In the genomic region with DNA sequence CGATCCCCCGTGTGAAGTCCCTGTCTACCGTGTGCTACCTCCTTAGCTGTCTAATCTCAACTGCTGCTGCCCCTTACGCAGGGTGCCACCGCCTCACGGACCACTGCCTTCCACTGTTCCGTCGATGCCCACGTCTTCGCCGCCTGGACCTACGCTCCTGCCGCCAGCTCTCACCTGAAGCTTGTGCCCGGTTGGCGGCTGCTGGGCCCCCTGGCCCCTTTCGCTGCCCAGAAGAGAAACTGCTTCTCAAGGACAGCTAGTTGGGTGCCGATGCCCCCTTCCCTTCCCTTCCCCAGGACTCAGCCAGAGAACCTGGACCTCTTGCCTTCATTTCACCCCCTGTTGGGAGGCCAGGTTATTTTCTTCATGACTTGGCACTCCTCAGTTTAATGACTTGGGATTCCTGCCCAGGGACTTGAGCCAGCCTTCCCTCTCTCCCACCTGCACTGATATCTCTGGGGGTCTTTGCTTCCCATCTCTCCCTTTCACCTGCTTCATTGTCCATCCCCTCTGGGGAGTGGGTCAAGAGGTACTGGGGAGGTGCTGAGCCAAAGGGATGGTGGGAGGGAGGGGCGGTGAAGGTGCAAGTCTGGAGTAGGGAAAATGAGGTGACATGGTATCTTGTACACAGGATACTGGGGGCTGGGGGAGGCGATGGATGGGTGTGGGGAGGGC, we compare ENCODE assay signal across 10 mouse cellular contexts. TPM values are rescaled to one million over a fixed set of nuclear protein-coding genes. Genes with fewer than 3 reads are reported as not detected.
A peak's percentile ranks its signal among the peaks of the same experiment; 100 is the strongest.
DNase-seq lines count a peak whose midpoint lies in the region; ATAC-seq and TF ChIP-seq lines count a peak whose summit lies in the region.
"Had no signal": no experiment of that assay in that cellular context is flagged by ENCODE, and none has a peak within 500 bp of the region (broad histone marks: within the 10 kb centered on the region; RNA-seq: fewer than 3 reads in every experiment).

No protein-coding gene starts in this region.

- H3K4me3 ChIP-seq in lung, embryonic 14.5 days (ENCODE audit: low read depth, low read length): no peak overlapping the region
- H3K4me3 ChIP-seq in embryonic facial prominence, embryonic 10.5 days: peak overlapping the region; percentile 77; the same call in 1 of the 2 replicates
- peak overlapping the region; percentile 67 for H3K4me3 ChIP-seq in liver, embryonic 12.5 days
- H3K4me3 ChIP-seq: hindbrain, embryonic 15.5 days had no signal

- no peak for TF ChIP-seq CTCF in lung, embryonic 14.5 days (IDR thresholded peaks at IDR 0.05; ENCODE audit: low read depth)

- no peak overlapping the region; the same call in 1 of the 2 replicates for H3K9ac ChIP-seq in lung, embryonic 14.5 days
- peak overlapping the region; percentile 76 for H3K9ac ChIP-seq in liver, embryonic 12.5 days
- H3K9ac ChIP-seq: hindbrain, embryonic 15.5 days had no signal

- peak; percentile 27 for DNase-seq in cerebellum, adult 8-10 months
- DNase-seq in cerebellum, postnatal 4 days (ENCODE audit: low spot score in 2 of 2): no peak
- DNase-seq in lung, embryonic 14.5 days: no peak
- no peak for DNase-seq in lung, postnatal 10 days
- no peak for DNase-seq in embryonic facial prominence, embryonic 10.5 days (ENCODE audit: low spot score)
- no peak for DNase-seq in thymus, postnatal 14 days
- no peak for DNase-seq in thymus, postnatal 0 days (ENCODE audit: low spot score)

- 0 out of 2 replicates have a peak overlapping the region, but pooled peaks have one; percentile 12 for H3K27ac ChIP-seq in lung, embryonic 14.5 days (ENCODE audit: low read depth)
- 0 out of 2 replicates have a peak overlapping the region, but pooled peaks have one; percentile 37 for H3K27ac ChIP-seq in embryonic facial prominence, embryonic 10.5 days (replicated peaks)
- peak overlapping the region; percentile 96 for H3K27ac ChIP-seq in liver, embryonic 12.5 days

- H3K9me3 ChIP-seq in lung, embryonic 14.5 days (ENCODE audit: low read depth, low read length): no peaks in the 10 kb centered on the region
- no peaks in the 10 kb centered on the region for H3K9me3 ChIP-seq in embryonic facial prominence, embryonic 10.5 days
- no peaks in the 10 kb centered on the region for H3K9me3 ChIP-seq in liver, embryonic 12.5 days (replicated peaks)
- H3K9me3 ChIP-seq: hindbrain, embryonic 15.5 days had no signal

- no peak for ATAC-seq in lung, embryonic 14.5 days (ENCODE audit: insufficient read depth)
- peak; percentile 53 for ATAC-seq in liver, embryonic 12.5 days

- 0 out of 2 replicates have a peak, but pooled peaks cover 7% of the 10 kb centered on the region for H3K4me1 ChIP-seq in lung, embryonic 14.5 days (ENCODE audit: insufficient read depth)
- peaks cover 39% of the 10 kb centered on the region for H3K4me1 ChIP-seq in embryonic facial prominence, embryonic 10.5 days
- peaks cover 73% of the 10 kb centered on the region for H3K4me1 ChIP-seq in liver, embryonic 12.5 days

- peaks cover 54% of the 10 kb centered on the region for H3K36me3 ChIP-seq in lung, embryonic 14.5 days (ENCODE audit: insufficient read depth)
- peaks cover 57% of the 10 kb centered on the region for H3K36me3 ChIP-seq in embryonic facial prominence, embryonic 10.5 days (replicated peaks)
- peaks cover 44% of the 10 kb centered on the region for H3K36me3 ChIP-seq in liver, embryonic 12.5 days

- peak overlapping the region; percentile 25; the same call in 1 of the 2 replicates for H3K4me2 ChIP-seq in lung, embryonic 14.5 days
- peak overlapping the region; percentile 86 for H3K4me2 ChIP-seq in liver, embryonic 12.5 days
- H3K4me2 ChIP-seq: hindbrain, embryonic 15.5 days had no signal

- WGBS in lung, embryonic 14.5 days: 89% methylated on average over 19 of the region's 19 CpGs
- WGBS in embryonic facial prominence, embryonic 10.5 days: 92% methylated on average over 19 of the region's 19 CpGs
- WGBS in liver, embryonic 12.5 days (ENCODE audit: insufficient replicate concordance): 52% methylated on average over 19 of the region's 19 CpGs

- H3K27me3 ChIP-seq in lung, embryonic 14.5 days (ENCODE audit: insufficient read depth, low read length): no peaks in the 10 kb centered on the region
- no peaks in the 10 kb centered on the region for H3K27me3 ChIP-seq in embryonic facial prominence, embryonic 10.5 days (replicated peaks; ENCODE audit: low read depth, poor library complexity, severe bottlenecking)
- H3K27me3 ChIP-seq in liver, embryonic 12.5 days (replicated peaks): no peaks in the 10 kb centered on the region
- H3K27me3 ChIP-seq: hindbrain, embryonic 15.5 days had no signal

RNA-seq across cellular contexts. Expression of a gene that starts 1.8 kb away (rescaled TPM):
- 19.2 and 21.8 TPM in 2 replicates for polyA plus RNA-seq in lung, embryonic 14.5 days (2014; fragmentation: Nextera tagmentation; extraction: Ambion mirVana)
- polyA plus RNA-seq in embryonic facial prominence, embryonic 10.5 days (2016; fragmentation: Nextera tagmentation; extraction: Ambion mirVana): 12.9 and 13.6 TPM in 2 replicates
- 14.8 and 15.0 TPM in 2 replicates for polyA plus RNA-seq in liver, embryonic 12.5 days (2016; fragmentation: Nextera tagmentation; extraction: Ambion mirVana)
- polyA plus RNA-seq in thymus, postnatal 0 days (2015; fragmentation: Nextera tagmentation; extraction: Ambion mirVana): 16.1 TPM in 2 replicates

RNA-seq across cellular contexts. Expression of a gene that starts 8.7 kb away (rescaled TPM):
- 27.2 and 30.1 TPM in 2 replicates for polyA plus RNA-seq in lung, embryonic 14.5 days (2014; fragmentation: Nextera tagmentation; extraction: Ambion mirVana)
- polyA plus RNA-seq in embryonic facial prominence, embryonic 10.5 days (2016; fragmentation: Nextera tagmentation; extraction: Ambion mirVana): 14.7 and 15.2 TPM in 2 replicates
- 13.1 and 13.7 TPM in 2 replicates for polyA plus RNA-seq in liver, embryonic 12.5 days (2016; fragmentation: Nextera tagmentation; extraction: Ambion mirVana)
- 18.2 and 21.1 TPM in 2 replicates for polyA plus RNA-seq in thymus, postnatal 0 days (2015; fragmentation: Nextera tagmentation; extraction: Ambion mirVana)

RNA-seq across cellular contexts. Expression of a gene that starts 17.6 kb away (rescaled TPM):
- polyA plus RNA-seq in lung, embryonic 14.5 days (2014; fragmentation: Nextera tagmentation; extraction: Ambion mirVana): 0.43 TPM in 1 of 2 replicates, not detected in the other
- polyA plus RNA-seq in embryonic facial prominence, embryonic 10.5 days (2016; fragmentation: Nextera tagmentation; extraction: Ambion mirVana): not detected in 2 replicates
- polyA plus RNA-seq in liver, embryonic 12.5 days (2016; fragmentation: Nextera tagmentation; extraction: Ambion mirVana): not detected in 2 replicates
- polyA plus RNA-seq in thymus, postnatal 0 days (2015; fragmentation: Nextera tagmentation; extraction: Ambion mirVana): not detected in 2 replicates
- polyA plus RNA-seq: hindbrain, embryonic 15.5 days; stomach, embryonic 16.5 days had no signal

RNA-seq across cellular contexts. Expression of a gene that starts 23.5 kb away (rescaled TPM):
- 5.3 and 5.6 TPM in 2 replicates for polyA plus RNA-seq in lung, embryonic 14.5 days (2014; fragmentation: Nextera tagmentation; extraction: Ambion mirVana)
- polyA plus RNA-seq in embryonic facial prominence, embryonic 10.5 days (2016; fragmentation: Nextera tagmentation; extraction: Ambion mirVana): 8.9 and 9.0 TPM in 2 replicates
- polyA plus RNA-seq in liver, embryonic 12.5 days (2016; fragmentation: Nextera tagmentation; extraction: Ambion mirVana): 3.7 TPM in 2 replicates
- 1.6 and 1.7 TPM in 2 replicates for polyA plus RNA-seq in thymus, postnatal 0 days (2015; fragmentation: Nextera tagmentation; extraction: Ambion mirVana)

RNA-seq across cellular contexts. Expression of a gene that starts 32.6 kb away (rescaled TPM):
- polyA plus RNA-seq in lung, embryonic 14.5 days (2014; fragmentation: Nextera tagmentation; extraction: Ambion mirVana): 13.6 and 18.3 TPM in 2 replicates
- 6.8 and 8.0 TPM in 2 replicates for polyA plus RNA-seq in embryonic facial prominence, embryonic 10.5 days (2016; fragmentation: Nextera tagmentation; extraction: Ambion mirVana)
- 28.0 and 29.8 TPM in 2 replicates for polyA plus RNA-seq in liver, embryonic 12.5 days (2016; fragmentation: Nextera tagmentation; extraction: Ambion mirVana)
- 8.7 and 10.4 TPM in 2 replicates for polyA plus RNA-seq in thymus, postnatal 0 days (2015; fragmentation: Nextera tagmentation; extraction: Ambion mirVana)

Comparison
In these comparisons a context has a peak if more than half of its experiments do, and no peak if none do; other contexts are left out.
1. H3K27ac ChIP-seq: peak in every context shown above with its lines; median percentile 96 in liver, embryonic 12.5 days; 37 in embryonic facial prominence, embryonic 10.5 days; 12 in lung, embryonic 14.5 days.